8 mouse cellular contexts compared by ENCODE assay signal in the genomic region with DNA sequence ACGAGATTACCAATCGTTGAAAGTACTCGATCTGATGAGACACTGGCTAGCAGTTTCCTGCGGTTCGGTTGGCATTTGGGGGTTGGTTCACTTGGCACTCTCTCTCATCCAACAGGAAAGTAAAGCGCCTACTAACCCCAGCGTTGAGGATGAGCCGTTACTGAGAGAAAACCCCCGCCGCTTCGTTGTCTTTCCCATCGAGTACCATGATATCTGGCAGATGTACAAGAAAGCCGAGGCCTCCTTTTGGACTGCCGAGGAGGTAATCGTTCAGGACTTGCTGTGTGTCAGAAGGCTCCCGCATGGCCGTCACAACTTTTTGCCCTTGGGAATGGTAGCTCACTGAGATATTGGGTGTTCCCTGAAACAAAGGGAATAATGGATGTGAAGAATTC. TPM values are rescaled to one million over a fixed set of nuclear protein-coding genes. Genes with fewer than 3 reads are reported as not detected.
DNase-seq lines count a peak whose midpoint lies in the region; ATAC-seq and TF ChIP-seq lines count a peak whose summit lies in the region.

No protein-coding gene starts in this region.

- intact Hi-C loops in gastrocnemius, postnatal 14 days (cut with DNase I; ENCODE audit: low total_unique reads) = no loop called here

- 0 out of 2 replicates have a peak, but pooled peaks cover 8% of the 10 kb centered on the region for H3K4me1 ChIP-seq in kidney, postnatal 0 days (replicated peaks; ENCODE audit: insufficient read depth, low read length)
- H3K4me1 ChIP-seq in hindbrain, embryonic 15.5 days (replicated peaks) = peaks cover 21% of the 10 kb centered on the region
- peaks cover 6% of the 10 kb centered on the region; the same call in 1 of the 2 replicates for H3K4me1 ChIP-seq in midbrain, embryonic 16.5 days (ENCODE audit: control insufficient read depth, insufficient read depth, low read length)

- no peak; the same call in 1 of the 2 replicates for ATAC-seq in kidney, postnatal 0 days (replicated peaks; ENCODE audit: low FRiP score, low read depth)
- ATAC-seq in common myeloid progenitor, adult 5-6 weeks (replicated peaks; ENCODE audit: low read depth, poor library complexity, severe bottlenecking) = peak; percentile 1; the same call in 1 of the 2 replicates
- no peak for ATAC-seq in hindbrain, embryonic 15.5 days (ENCODE audit: low FRiP score, low read depth)
- no peak; the same call in 1 of the 2 replicates for ATAC-seq in midbrain, embryonic 16.5 days

- H3K36me3 ChIP-seq in kidney, postnatal 0 days (ENCODE audit: insufficient read depth, low read length) = peaks cover 10% of the 10 kb centered on the region; the same call in 1 of the 2 replicates
- no peaks in the 10 kb centered on the region for H3K36me3 ChIP-seq in hindbrain, embryonic 15.5 days
- no peaks in the 10 kb centered on the region for H3K36me3 ChIP-seq in midbrain, embryonic 16.5 days (ENCODE audit: control insufficient read depth, insufficient read depth, low read length)

- H3K4me3 ChIP-seq in kidney, postnatal 0 days (replicated peaks; ENCODE audit: low read depth, low read length) = peak overlapping the region; percentile 68
- peak overlapping the region; percentile 93 for H3K4me3 ChIP-seq in hindbrain, embryonic 15.5 days
- H3K4me3 ChIP-seq in midbrain, embryonic 16.5 days (ENCODE audit: low read depth, low read length) = peak overlapping the region; percentile 80

- WGBS in kidney, postnatal 0 days = under 1% methylated on average over 17 of the region's 17 CpGs
- WGBS in hindbrain, embryonic 15.5 days = under 1% methylated on average over 17 of the region's 17 CpGs
- under 1% methylated on average over 17 of the region's 17 CpGs for WGBS in midbrain, embryonic 16.5 days

- peak overlapping the region; percentile 84 for H3K4me2 ChIP-seq in kidney, postnatal 0 days (ENCODE audit: low read length)
- H3K4me2 ChIP-seq in hindbrain, embryonic 15.5 days = peak overlapping the region; percentile 93
- H3K4me2 ChIP-seq in midbrain, embryonic 16.5 days (ENCODE audit: low read length) = peak overlapping the region; percentile 81

- no peak for DNase-seq in kidney, postnatal 0 days (ENCODE audit: low spot score)
- no peak for DNase-seq in kidney, postnatal 25 days
- DNase-seq in layer of hippocampus, adult 9-11 months = no peak
- DNase-seq in spleen, postnatal 36 days (ENCODE audit: low spot score in 2 of 2) = no peak
- DNase-seq in gastrocnemius, postnatal 14 days = no peak

- H3K27ac ChIP-seq in kidney, postnatal 0 days = peak overlapping the region; percentile 52; the same call in 1 of the 2 replicates
- no peak overlapping the region for H3K27ac ChIP-seq in hindbrain, embryonic 15.5 days (replicated peaks)
- H3K27ac ChIP-seq in midbrain, embryonic 16.5 days (ENCODE audit: low read length) = no peak overlapping the region

- H3K9ac ChIP-seq in kidney, postnatal 0 days (ENCODE audit: low read depth, low read length) = peak overlapping the region; percentile 57
- H3K9ac ChIP-seq in hindbrain, embryonic 15.5 days = peak overlapping the region; percentile 80
- peak overlapping the region; percentile 84; the same call in 1 of the 2 replicates for H3K9ac ChIP-seq in midbrain, embryonic 16.5 days (ENCODE audit: low read depth, low read length)

- no peaks in the 10 kb centered on the region for H3K27me3 ChIP-seq in kidney, postnatal 0 days (ENCODE audit: insufficient read depth, low read length)
- H3K27me3 ChIP-seq in hindbrain, embryonic 15.5 days = peaks cover 9% of the 10 kb centered on the region
- no peaks in the 10 kb centered on the region for H3K27me3 ChIP-seq in midbrain, embryonic 16.5 days (ENCODE audit: control insufficient read depth, insufficient read depth, low read depth, low read length)

- no peak for TF ChIP-seq CTCF in kidney, postnatal 0 days (IDR thresholded peaks at IDR 0.05; ENCODE audit: low read depth)

- H3K9me3 ChIP-seq in kidney, postnatal 0 days (replicated peaks; ENCODE audit: low read length) = no peaks in the 10 kb centered on the region
- no peaks in the 10 kb centered on the region for H3K9me3 ChIP-seq in hindbrain, embryonic 15.5 days
- no peaks in the 10 kb centered on the region for H3K9me3 ChIP-seq in midbrain, embryonic 16.5 days (replicated peaks; ENCODE audit: control insufficient read depth, low read length, poor library complexity, severe bottlenecking)

RNA-seq across cellular contexts. Expression of a gene that starts 0.8 kb away (rescaled TPM):
- 101 and 136 TPM in 2 replicates for polyA plus RNA-seq in kidney, postnatal 0 days (2015; fragmentation: Nextera tagmentation; extraction: Ambion mirVana)
- 90.3 and 94.5 TPM in 2 replicates for total RNA-seq in common myeloid progenitor, adult 5-6 weeks (2017)
- 64.0 and 73.5 TPM in 2 replicates for polyA plus RNA-seq in hindbrain, embryonic 15.5 days (2015; fragmentation: Nextera tagmentation; extraction: Ambion mirVana)
- polyA plus RNA-seq in midbrain, embryonic 16.5 days (2015; fragmentation: Nextera tagmentation; extraction: Ambion mirVana) = 37.5 and 41.4 TPM in 2 replicates
- 1 to 10 TPM; 8.1 to 8.6 TPM for total RNA-seq in gastrocnemius, postnatal 14 days (2021)

RNA-seq across cellular contexts. Expression of a gene that starts 27.2 kb away (rescaled TPM):
- 16.2 and 16.4 TPM in 2 replicates for polyA plus RNA-seq in kidney, postnatal 0 days (2015; fragmentation: Nextera tagmentation; extraction: Ambion mirVana)
- total RNA-seq in common myeloid progenitor, adult 5-6 weeks (2017) = 0.41 TPM in 1 of 2 replicates, not detected in the other
- 1.3 and 1.6 TPM in 2 replicates for polyA plus RNA-seq in hindbrain, embryonic 15.5 days (2015; fragmentation: Nextera tagmentation; extraction: Ambion mirVana)
- 1.6 and 1.8 TPM in 2 replicates for polyA plus RNA-seq in midbrain, embryonic 16.5 days (2015; fragmentation: Nextera tagmentation; extraction: Ambion mirVana)
- total RNA-seq in gastrocnemius, postnatal 14 days (2021) = 1 to 10 TPM; 6.8 to 7.5 TPM

RNA-seq across cellular contexts. Expression of a gene that starts 57.7 kb away (rescaled TPM):
- 15.4 and 17.2 TPM in 2 replicates for polyA plus RNA-seq in kidney, postnatal 0 days (2015; fragmentation: Nextera tagmentation; extraction: Ambion mirVana)
- total RNA-seq in common myeloid progenitor, adult 5-6 weeks (2017) = 13.3 and 24.8 TPM in 2 replicates
- 14.3 TPM in 2 replicates for polyA plus RNA-seq in hindbrain, embryonic 15.5 days (2015; fragmentation: Nextera tagmentation; extraction: Ambion mirVana)
- polyA plus RNA-seq in midbrain, embryonic 16.5 days (2015; fragmentation: Nextera tagmentation; extraction: Ambion mirVana) = 21.4 and 22.6 TPM in 2 replicates
- total RNA-seq in gastrocnemius, postnatal 14 days (2021) = 1 to 10 TPM; 4.4 to 6.1 TPM
